Mouse (Mus musculus): Measurements from ENCODE around the gene Rabepk. TPM values are rescaled to one million over a fixed set of nuclear protein-coding genes. Genes with fewer than 3 reads are reported as not detected.
"Not testable (repeated sequence)": the region's sequence is repeated elsewhere in the genome, so short reads cannot be mapped to it uniquely, and the experiment has no call there.

The Rabepk gene
- total RNA-seq (2021): 1 to 10 TPM; 8.1 to 9.8 TPM
- long read RNA-seq, experiment 1, transcript Rabepk-207 (8 exons, 2,968 nt): major isoform, 10 of 14 reads
- long read RNA-seq, experiment 1, partial matches to known transcripts: 1 of 14 reads
- long read RNA-seq, experiment 1, other reads (novel, unspliced or antisense): 3 of 14 reads
- long read RNA-seq, experiment 2, partial matches to known transcripts: 1 of 6 reads
- long read RNA-seq, experiment 2, other reads (novel, unspliced or antisense): 3 of 6 reads

DNA sequence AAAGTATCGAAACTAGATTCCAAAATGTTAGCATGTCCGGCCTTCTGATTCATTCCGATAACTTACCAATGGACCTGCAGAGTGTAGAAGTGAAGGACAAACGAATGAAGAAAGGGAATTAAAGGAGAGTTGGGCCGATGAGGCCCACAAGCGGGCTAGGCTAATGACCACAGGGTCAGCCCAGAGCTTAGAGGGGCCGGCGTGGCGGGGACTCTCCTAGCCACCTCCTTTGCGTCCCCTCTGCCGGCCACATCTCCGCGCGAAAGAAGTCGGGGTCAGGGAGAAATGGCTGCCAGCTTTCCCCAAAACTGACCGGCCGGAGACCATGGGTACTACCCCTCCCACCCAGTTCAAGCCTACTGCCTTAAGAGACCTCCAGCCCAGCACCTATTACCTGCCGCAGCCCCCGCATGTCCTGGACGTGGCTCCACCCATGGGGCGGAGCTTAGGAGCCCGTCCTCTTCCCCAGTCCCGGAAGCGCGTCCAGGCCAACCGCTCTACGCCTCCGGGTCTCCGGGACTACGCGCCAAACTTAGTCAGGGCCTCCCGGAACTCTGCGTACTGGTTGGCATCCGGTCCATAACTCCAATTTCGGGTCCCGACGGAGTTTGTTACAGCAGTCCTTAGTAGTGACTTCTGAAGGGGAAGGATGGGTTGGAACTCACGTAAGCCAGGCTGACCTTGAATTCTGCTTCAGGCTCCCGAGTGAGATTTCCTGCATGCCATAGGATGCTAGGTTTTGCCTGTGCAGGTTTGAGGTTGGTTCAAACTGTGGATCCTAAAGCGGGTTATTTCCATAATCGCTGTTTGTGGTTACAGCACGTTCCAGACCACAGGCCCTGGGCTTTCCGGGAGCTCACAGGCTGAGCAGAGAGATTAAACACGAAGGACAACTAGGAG, at the start of gene Rabepk:
Gene Rabepk, minus strand, starts transcription at position 556 of the 900 bp plus-strand sequence.
- peak; percentile 84 for DNase-seq

DNA sequence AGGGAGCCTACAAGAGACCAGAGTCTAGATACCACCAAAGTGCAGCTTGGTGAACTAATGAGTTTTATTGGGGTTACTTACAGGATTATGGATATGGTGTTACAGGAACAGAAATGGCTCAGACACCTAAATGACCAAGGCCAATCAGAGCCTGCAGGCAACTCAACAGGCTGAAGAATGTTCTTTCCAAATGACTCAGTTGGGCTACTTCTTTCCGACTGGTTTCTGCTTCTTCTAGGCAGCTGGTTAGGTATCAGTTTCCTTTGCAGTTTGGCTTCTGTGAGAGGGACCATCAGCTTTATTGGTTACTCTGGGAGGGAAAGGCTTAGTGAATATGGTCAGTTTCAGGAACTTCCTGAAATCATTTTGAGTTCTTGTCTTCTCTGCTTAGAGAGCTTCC, 48.0 kb upstream of the Rabepk start:
- DNase-seq: no peak

- DNase-seq: peak; percentile 66
Observed at GRCm38 (mm10) chr2:34843211-34843939, 43.7 kb upstream of the Rabepk start.

DNA sequence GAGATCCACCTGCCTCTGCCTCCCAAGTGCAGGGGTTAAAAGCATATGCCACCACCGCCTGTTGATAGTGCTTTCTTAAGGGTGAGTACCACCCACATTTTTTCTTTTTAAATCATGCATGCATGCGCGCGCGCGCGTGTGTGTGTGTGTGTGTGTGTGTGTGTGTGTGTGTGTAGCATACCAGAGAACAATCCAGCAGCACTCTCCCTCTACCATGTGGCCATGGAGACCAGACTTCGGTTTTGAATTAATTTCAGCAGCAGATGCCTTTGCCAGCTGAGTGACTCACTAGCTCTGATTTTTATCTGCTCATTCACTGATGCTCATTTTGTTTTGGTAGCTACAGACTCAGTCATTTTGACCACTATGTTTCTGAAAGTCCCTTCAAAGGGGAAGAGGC, 42.0 kb upstream of the Rabepk start:
- DNase-seq: no peak

GRCm38 (mm10) chr2:34840143-34840542, 40.4 kb upstream of the Rabepk start:
- DNase-seq: not testable (repeated sequence)

DNA sequence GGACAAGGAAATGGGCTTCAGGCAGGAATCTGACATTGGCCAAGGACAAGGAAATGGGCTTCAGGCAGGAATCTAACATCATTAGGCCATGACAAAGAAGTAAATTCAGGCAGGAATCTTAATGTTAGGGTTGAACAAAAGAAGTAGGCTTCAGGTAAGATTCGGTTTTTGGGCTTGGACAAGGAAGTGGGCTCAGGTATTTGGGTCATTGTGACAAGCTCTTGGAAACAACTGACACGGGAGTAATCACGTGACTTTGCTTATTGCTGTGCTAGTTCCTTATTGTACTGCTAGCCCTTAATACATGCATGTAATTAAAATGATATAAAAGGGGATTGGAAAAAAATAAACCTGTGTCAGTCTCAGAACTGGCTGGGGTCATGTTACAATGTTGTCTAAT, 36.0 kb upstream of the Rabepk start:
- DNase-seq: no peak

DNA sequence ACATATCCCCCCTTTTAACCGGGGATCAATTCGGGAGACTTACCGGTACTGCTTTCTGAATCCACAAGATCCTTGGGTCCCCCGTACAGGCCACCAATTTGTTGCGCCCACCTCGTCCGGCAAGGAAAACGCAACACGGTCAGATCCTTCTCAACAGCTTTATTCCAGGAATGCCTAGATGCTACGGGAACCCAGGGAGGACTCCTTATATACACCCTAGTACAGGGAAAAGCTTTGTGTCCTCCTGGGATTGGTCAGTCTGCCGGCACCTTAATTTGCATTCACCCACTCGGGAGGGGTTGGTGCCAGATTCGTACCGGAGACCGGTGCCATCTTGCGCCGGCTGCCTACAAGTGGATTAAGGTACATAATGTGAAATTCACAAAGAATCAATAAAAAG, 33.9 kb upstream of the Rabepk start:
- no peak for DNase-seq

DNA sequence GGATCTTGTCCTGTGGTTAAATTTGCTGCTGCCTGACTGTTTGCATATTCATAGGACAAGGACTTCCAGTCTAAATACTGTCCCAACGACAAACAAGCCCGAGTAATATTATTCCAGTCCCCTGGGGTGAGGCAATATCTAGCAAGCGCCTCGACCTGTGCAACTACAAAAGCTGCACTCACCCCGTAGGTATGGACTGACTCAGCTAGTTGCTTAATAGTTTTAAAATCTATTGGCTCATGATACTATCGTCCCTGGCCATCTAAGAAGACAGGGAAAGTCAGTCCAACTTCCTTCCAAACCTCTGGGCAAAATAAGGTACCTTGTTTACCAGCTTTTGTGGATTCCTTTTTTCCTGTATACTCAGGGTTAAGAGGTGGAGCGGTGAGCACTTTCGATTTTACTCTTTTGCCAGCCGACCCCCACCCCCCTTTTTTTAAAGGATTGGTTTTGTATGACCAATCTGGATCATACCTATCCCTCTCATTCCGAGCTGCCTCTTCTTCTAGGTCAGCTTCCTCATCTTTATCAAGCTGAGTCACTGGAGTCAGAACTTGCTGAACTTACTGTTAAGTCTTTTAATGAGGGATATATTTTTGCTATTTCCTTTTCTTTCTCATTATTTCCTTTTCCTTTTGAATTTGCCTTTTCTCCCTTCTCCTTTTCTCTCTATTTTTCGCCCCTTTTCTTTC, 33.2 kb upstream of the Rabepk start, which contains the start of gene Gm34653:
Gene Gm34653, plus strand, starts transcription at position 242 of the 692 bp plus-strand sequence.
- not testable (repeated sequence) for DNase-seq

DNA sequence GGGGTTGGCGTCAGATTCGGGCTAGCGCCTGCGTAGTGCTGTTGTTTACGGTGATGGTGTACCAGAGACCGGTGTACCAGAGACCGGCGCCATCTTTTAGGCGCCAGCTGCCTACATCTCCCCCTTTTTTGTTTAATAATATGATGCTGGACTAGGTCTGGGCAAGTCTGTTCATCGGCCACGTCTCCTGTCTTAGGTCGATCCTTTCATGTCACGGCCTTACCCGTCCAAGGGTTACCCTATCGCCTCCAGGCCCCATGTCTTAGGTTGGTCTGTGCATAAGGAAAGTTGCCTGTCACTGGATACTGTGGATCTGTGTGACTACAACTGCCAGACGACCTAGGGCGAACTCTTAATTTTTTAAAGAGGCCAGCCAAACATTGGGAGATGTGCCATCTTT, 30.4 kb upstream of the Rabepk start:
- not testable (repeated sequence) for DNase-seq

GRCm38 (mm10) chr2:34828026-34828425, 28.3 kb upstream of the Rabepk start:
- DNase-seq: no peak

DNA sequence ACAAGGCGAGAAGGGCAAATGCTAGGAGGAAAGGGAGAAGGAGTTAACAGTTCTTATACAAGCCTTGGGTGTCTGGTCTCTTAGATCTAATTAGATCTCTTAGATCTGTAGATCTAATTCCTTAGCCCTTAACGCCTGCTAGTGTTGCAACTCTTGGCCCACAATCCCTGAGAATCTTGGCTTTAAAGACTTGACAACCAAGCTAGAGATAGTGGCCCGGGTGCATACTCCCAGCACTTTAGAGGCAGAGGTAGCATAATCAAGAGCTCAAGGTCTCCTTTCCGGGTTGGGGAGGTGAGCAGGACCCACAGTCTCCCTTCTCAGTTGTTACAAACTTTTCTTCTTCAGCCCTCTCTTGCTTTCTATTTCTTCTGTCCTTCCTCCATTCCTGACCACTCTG, 27.9 kb upstream of the Rabepk start:
- no peak for DNase-seq

GRCm38 (mm10) chr2:34826460-34827231, 26.9 kb upstream of the Rabepk start:
- no peak for DNase-seq

DNA sequence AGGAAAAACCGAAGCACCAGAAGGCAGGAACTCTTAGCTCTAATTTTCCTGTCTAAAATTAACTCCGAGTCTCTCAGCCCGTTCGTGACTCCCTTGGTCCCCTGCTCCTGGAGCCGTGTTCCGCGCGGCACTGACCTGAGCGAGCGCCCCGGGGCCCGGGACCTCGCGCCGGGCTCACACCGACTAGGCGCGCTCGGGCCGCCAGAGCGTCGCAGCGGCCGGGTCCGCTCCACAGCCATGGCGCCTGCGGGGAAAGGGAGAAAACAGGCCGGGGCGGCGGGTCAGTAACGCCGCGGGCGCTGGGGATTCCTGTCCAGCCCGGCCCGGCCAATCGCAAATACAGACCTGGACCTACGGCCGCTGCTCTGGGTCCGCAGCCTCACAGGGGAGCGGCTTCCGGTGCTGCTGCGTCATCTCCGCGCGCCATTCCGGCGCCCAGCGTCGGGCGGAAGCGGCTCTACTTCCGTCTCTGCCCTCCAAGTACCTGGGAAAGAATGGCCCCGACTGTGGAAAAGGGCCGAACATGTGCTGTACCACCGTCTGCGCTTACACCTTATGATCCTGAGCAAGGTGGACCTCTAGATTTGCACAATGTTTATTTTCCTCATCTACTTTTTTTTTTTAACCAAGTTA, 26.2 kb upstream of the Rabepk start, which contains the start of gene Fbxw2:
Gene Fbxw2, minus strand, starts transcription at position 485 of the 633 bp plus-strand sequence.
- DNase-seq: peak; percentile 91

GRCm38 (mm10) chr2:34818492-34818891, 18.8 kb upstream of the Rabepk start:
- DNase-seq: no peak

DNA sequence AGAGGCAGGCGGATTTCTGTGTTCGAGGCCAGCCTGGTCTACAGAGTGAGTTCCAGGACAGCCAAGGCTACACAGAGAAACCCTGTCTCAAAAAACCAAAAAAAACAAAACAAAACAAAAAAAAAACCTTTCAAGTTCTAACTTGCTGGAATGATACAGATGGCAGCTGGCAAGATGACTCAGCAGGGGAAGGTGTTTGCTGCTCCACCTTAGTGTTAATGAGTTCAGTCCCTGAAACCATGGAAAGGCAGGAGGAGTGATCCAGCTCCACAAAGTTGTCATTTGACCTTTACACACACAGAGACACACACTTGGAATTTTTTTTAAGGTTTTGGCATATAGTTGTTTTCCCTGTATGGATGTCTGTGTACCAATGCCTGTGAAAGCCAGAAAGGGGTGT, 16.2 kb upstream of the Rabepk start:
- not testable (repeated sequence) for DNase-seq

GRCm38 (mm10) chr2:34812706-34813105, 13.0 kb upstream of the Rabepk start:
- DNase-seq: no peak

- no peak for DNase-seq
Observed at GRCm38 (mm10) chr2:34810775-34811174, 11.1 kb upstream of the Rabepk start.

DNA sequence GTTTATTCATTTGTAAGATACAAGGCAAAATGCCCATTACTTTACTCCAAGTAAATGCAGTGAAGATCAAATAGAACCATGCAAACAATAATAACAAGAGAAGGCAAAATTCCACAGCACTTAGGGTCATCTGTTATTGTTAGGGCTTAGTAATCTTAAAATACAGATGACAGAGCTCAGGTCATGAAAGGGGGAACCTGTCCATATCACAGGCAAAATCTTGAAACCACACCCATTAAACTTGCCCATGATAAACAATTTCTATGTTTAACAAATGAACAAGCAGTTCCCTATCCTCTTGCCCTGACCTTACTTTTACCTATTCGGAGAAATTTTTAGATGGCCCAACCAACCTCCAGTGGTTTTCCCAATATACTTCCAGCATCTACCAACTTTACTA, 9.9 kb upstream of the Rabepk start:
- no peak for DNase-seq

- no peak for DNase-seq
Observed at GRCm38 (mm10) chr2:34808057-34808456, 8.3 kb upstream of the Rabepk start.

DNA sequence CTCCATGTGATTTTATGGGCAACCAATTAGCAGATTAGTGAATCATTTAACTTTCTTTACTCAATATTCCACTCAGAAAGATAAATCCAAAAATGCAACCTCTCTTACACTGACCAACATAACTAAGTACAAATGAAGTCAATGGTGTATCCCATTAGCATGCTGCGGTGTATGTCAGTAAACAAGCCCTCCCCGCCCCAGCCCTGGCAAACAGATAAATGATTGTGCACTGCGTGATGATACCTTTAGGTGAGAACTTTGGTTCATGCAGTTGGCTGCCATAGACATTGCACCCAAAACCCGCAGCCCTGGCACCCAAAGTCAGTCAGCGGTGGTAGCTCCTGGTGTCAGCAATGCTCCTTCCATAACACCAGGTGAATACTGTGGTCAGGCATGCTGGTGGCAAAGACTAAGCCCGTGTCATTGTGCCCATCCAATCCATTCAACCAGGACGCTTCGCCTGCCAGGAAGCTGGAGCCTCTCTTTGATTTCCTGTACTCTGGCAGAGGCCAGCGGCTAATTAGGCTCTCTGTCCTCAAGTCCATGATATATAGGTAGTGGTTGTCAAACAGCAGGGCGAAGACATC, 5.7 kb upstream of the Rabepk start:
- DNase-seq: no peak
